Mouse (Mus musculus) heart, embryonic 11.5 days (tissue): ENCODE data around the gene Umps. TPM values are rescaled to one million over a fixed set of nuclear protein-coding genes. Genes with fewer than 3 reads are reported as not detected.
A peak's percentile ranks its signal among the peaks of the same experiment; 100 is the strongest.

ENCODE experiments used
- ATAC-seq: fragments of 200-750 bp; cut with Nextera tagmentation; replicated peaks from 2 replicates; pipeline ENCODE4 v1.8.0; 2017; ENCODE audit warnings: moderate library complexity; ENCODE audit not compliant: insufficient number of reproducible peaks, low FRiP score, low TSS enrichment
- H3K27ac ChIP-seq: fragments of 300-500 bp; sonication (generic); 2 replicates; pipeline ENCODE4 v1.5.1; 2014; ENCODE audit warnings: mild to moderate bottlenecking, low read depth, low read length
- H3K27me3 ChIP-seq: fragments of 300-500 bp; sonication (generic); 2 replicates; pipeline ENCODE4 v1.6.1; 2014; ENCODE audit warnings: mild to moderate bottlenecking, low read length, mixed read lengths; ENCODE audit not compliant: control insufficient read depth, insufficient read depth
- H3K36me3 ChIP-seq: fragments of 300-500 bp; sonication (generic); 2 replicates; pipeline ENCODE4 v1.6.1; 2014; ENCODE audit warnings: mild to moderate bottlenecking, low read length, moderate library complexity, mixed read lengths; ENCODE audit not compliant: control insufficient read depth, insufficient read depth
- H3K4me1 ChIP-seq: fragments of 300-500 bp; sonication (generic); 2 replicates; pipeline ENCODE4 v1.6.1; 2014; ENCODE audit warnings: low read length; ENCODE audit not compliant: control insufficient read depth, insufficient read depth
- H3K4me2 ChIP-seq: fragments of 300-500 bp; sonication (generic); 2 replicates; pipeline ENCODE4 v1.6.1; 2014; ENCODE audit warnings: mild to moderate bottlenecking, moderate library complexity
- H3K4me3 ChIP-seq: fragments of 300-500 bp; sonication (generic); 2 replicates; pipeline ENCODE4 v1.5.1; 2014; ENCODE audit warnings: low read depth, low read length
- H3K9ac ChIP-seq: fragments of 300-500 bp; sonication (generic); 2 replicates; pipeline ENCODE4 v1.6.1; 2014; ENCODE audit warnings: mild to moderate bottlenecking, low read depth, low read length, moderate library complexity
- H3K9me3 ChIP-seq: fragments of 300-500 bp; sonication (generic); replicated peaks from 2 replicates; pipeline ENCODE4 v1.6.1; 2016; ENCODE audit warnings: low read length; ENCODE audit not compliant: control insufficient read depth
- WGBS: fragments of 180-500 bp; shearing (Covaris S2); extraction: QIAGEN DNeasy Blood & Tissue Kit; methylation state at CpG from one replicate; pipeline ENCODE4 v1.1.7; 2014; ENCODE audit not compliant: insufficient replicate concordance; 5-methylcytosine and 5-hydroxymethylcytosine counted together
- polyA plus RNA-seq: library from polyadenylated mRNA; unstranded; fragments of >200 nt; fragmentation: Nextera tagmentation; extraction: Ambion mirVana; gene quantifications from 2 replicates; pipeline ENCODE4 v1.2.1, GENCODE M21; 2014

Umps gene
- polyA plus RNA-seq, 1 experiment from 2014 or later: 43.0 TPM

- 0 out of 2 replicates have a peak, but pooled peaks cover 2% of the 10 kb centered on the region for H3K9me3 ChIP-seq
- peak overlapping the region; percentile 62; the same call in 1 of the 2 replicates for H3K27ac ChIP-seq
- no peak for ATAC-seq
- H3K36me3 ChIP-seq: no peaks in the 10 kb centered on the region; the same call in 1 of the 2 replicates
- H3K4me3 ChIP-seq: no peak overlapping the region
- H3K9ac ChIP-seq: no peak overlapping the region; the same call in 1 of the 2 replicates
- WGBS: 61% methylated on average over 5 of the region's 5 CpGs
- no peaks in the 10 kb centered on the region for H3K27me3 ChIP-seq
- H3K4me2 ChIP-seq: no peak overlapping the region
- H3K4me1 ChIP-seq: peaks cover 50% of the 10 kb centered on the region
These were observed 45.3 kb downstream of the Umps start for GRCm38 (mm10) chr16:33921514-33921913.

DNA sequence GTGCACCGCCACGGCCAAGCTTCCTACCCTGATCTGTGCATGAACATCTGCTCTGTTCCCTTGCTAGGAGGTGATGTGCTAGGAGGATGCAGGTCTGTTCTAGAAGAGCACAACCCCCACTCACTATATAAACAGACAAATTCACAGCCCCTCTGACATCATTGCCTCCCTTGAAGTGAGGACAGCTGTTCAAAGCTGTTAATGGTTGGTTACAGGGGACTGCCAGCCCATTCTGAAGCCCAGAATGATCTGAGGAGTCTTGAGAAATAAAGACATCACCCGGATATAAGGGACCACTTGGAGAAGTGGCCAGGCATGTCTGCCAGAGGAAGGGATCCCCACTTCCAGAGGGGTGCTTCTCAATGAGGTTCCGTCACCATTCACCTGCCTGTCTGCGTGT, 48.9 kb downstream of the Umps start:
- Histone ChIP-seq H3K9ac (no peak overlapping the region), H3K4me3 (no peak overlapping the region), H3K27me3 (no peaks in the 10 kb centered on the region), H3K9me3 (no peaks in the 10 kb centered on the region), H3K36me3 (no peaks in the 10 kb centered on the region; the same call in 1 of the 2 replicates), H3K4me1 (peaks cover 51% of the 10 kb centered on the region), H3K4me2 (no peak overlapping the region), H3K27ac (peak overlapping the region; percentile 62; the same call in 1 of the 2 replicates)
- 66% methylated on average over 5 of the region's 5 CpGs for WGBS
- no peak for ATAC-seq

DNA sequence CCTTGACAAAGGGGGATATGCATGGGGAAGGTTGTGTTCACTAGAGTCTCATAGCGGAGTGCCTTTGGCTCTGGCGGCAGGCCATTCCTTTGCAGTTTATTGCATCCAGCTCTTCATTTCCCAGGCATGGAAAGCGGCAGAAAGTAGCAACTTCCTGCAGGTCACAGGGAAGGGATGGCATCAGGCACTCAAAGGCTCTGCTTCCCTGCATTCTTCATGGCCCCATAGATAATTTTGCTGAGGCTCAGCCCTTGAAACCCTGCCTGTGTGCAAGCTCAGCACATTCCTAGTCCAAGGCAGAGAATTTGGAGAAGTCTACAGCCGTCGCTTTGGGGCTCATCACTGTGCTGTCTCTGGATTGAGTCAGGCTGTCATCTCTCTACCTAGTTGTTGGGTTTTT, 49.4 kb downstream of the Umps start:
- no peak overlapping the region for H3K4me3 ChIP-seq
- H3K4me2 ChIP-seq: no peak overlapping the region
- no peaks in the 10 kb centered on the region; the same call in 1 of the 2 replicates for H3K36me3 ChIP-seq
- peak overlapping the region; percentile 62; the same call in 1 of the 2 replicates for H3K27ac ChIP-seq
- H3K27me3 ChIP-seq: no peaks in the 10 kb centered on the region
- ATAC-seq: no peak
- peaks cover 45% of the 10 kb centered on the region for H3K4me1 ChIP-seq
- WGBS: 40% methylated on average over 5 of the region's 5 CpGs
- no peaks in the 10 kb centered on the region for H3K9me3 ChIP-seq
- no peak overlapping the region for H3K9ac ChIP-seq

GRCm38 (mm10) chr16:33916473-33917251, 50.2 kb downstream of the Umps start:
- Histone ChIP-seq H3K4me3 (no peak overlapping the region), H3K4me2 (peak overlapping the region; percentile 31), H3K4me1 (peaks cover 38% of the 10 kb centered on the region), H3K9ac (no peak overlapping the region), H3K9me3 (no peaks in the 10 kb centered on the region), H3K27ac (peak overlapping the region; percentile 62; the same call in 1 of the 2 replicates), H3K36me3 (no peaks in the 10 kb centered on the region; the same call in 1 of the 2 replicates), H3K27me3 (no peaks in the 10 kb centered on the region)
- peak; percentile 28; the same call in 1 of the 2 replicates for ATAC-seq
- WGBS: 37% methylated on average over 12 of the region's 12 CpGs

DNA sequence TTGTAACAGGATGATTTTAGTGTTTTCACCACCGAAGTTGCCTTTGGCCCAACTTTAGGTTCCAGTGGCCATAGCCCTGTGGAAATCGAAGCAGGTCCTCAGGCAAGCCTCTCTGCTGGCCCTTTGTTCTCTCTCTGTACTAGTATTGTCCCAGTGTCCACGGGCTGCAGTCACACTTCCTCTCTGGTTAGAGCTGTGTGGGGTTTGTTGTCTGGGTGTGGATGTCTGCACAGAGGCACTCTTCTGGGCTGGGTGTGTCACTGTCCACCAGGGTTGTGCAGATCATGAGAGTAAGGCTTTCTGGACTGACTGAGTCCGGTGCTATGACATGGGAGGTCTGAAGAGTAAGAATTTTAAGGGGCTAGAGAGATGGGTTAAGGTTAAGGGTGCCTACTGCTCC, 51.8 kb downstream of the Umps start:
- WGBS: 73% methylated on average over 4 of the region's 4 CpGs
- Histone ChIP-seq H3K9ac (no peak overlapping the region), H3K4me2 (no peak overlapping the region), H3K9me3 (no peaks in the 10 kb centered on the region), H3K4me3 (no peak overlapping the region), H3K27ac (no peak overlapping the region), H3K27me3 (no peaks in the 10 kb centered on the region), H3K36me3 (no peaks in the 10 kb centered on the region; the same call in 1 of the 2 replicates), H3K4me1 (peaks cover 31% of the 10 kb centered on the region)
- no peak for ATAC-seq

- H3K9me3 ChIP-seq: no peaks in the 10 kb centered on the region
- H3K4me3 ChIP-seq: no peak overlapping the region
- no peaks in the 10 kb centered on the region for H3K27me3 ChIP-seq
- H3K36me3 ChIP-seq: peaks cover 3% of the 10 kb centered on the region; the same call in 1 of the 2 replicates
- no peak for ATAC-seq
- H3K4me1 ChIP-seq: peaks cover 14% of the 10 kb centered on the region
- H3K4me2 ChIP-seq: no peak overlapping the region
- 72% methylated on average over 4 of the region's 4 CpGs for WGBS
- H3K27ac ChIP-seq: no peak overlapping the region
- no peak overlapping the region for H3K9ac ChIP-seq
These were observed 58.6 kb downstream of the Umps start for GRCm38 (mm10) chr16:33908239-33908638.

Other genes starting within 250 kb of the Umps start
- gene Muc13, start 173.0 kb downstream of the Umps start, polyA plus RNA-seq: 0.39 and 0.56 TPM in 2 replicates
- gene Itgb5, start 137.4 kb downstream of the Umps start, polyA plus RNA-seq: 42.4 and 49.8 TPM in 2 replicates